Mouse (Mus musculus): ENCODE results near the gene Ccdc9.
"Not testable (repeated sequence)": the region's sequence is repeated elsewhere in the genome, so short reads cannot be mapped to it uniquely, and the experiment has no call there.

Gene Ccdc9

DNA sequence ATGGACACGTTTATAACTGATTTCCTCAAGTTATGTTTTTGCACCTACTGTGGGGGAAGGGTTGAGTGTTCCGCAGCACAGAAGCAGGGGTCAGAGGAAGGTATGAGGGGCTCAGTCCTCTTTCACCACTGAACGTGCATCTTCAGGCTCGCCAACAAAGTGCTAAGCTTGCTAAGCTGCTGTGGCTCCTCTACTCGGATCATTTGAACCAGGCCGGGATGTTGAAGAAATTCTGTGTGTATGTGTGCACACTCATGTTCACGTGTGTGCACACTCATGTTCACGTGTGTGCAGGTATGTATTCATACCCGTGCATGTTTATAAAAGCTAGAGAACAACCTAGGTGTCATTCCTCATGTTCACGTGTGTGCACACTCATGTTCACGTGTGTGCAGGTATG is 20.7 kb downstream of the Ccdc9 start:
- DNase-seq: no peak

DNA sequence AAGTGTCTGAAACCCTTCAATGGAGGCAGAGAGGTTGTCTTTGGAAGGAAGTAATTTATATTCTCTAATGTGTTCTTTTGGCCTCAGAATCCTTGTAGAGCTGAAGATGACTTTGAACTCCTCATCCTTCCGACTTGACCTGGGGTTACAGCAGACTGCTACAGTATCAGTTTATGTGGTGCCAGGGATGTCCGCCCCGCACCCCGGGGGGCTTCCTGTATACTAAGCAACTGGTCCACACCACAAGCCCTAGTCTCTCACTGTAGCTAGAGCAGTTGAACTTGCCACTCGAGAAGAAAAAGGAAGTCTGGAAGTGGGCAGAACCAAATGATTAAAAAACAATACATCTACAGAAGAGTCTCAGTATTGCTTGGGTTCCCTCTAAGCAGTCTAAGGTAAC is 22.8 kb downstream of the Ccdc9 start:
- DNase-seq: no peak

DNA sequence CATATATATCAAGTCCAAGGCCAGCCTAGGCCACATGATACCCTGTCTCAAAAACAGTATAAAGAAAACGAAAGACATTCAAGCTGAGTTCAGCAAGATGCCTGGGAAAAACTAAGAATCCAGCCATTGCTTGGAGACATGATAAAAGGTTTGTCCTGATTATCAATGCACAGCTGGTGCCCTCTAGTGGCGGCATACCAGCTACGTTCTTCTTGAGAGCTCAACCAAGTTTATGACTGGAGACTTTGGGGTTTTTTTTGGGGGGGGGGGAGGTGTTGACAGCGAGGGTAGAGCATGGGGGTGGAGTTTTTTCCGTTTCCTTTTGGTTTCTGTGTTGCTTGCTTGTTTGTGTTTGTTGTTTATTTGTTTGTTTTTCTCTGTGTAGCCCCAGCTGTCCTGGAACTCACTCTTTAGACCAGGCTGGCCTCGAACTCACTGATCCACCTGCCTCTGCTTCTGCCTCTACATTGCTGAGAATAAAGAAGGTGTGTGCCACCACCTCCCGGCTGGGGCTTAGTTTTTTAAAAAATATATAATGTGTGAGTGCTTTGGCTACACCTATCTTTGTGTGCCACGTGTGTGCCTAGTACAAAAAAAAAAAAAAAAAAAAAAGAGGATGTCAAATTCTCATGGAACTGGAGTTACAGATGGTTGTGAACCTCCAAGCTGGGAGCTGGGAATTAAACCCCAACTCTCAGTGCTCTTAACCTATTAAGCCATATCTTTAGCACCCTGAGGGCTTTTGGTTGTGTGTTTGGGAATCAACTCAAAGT is 23.4 kb downstream of the Ccdc9 start:
- DNase-seq: peak; percentile 93

DNA sequence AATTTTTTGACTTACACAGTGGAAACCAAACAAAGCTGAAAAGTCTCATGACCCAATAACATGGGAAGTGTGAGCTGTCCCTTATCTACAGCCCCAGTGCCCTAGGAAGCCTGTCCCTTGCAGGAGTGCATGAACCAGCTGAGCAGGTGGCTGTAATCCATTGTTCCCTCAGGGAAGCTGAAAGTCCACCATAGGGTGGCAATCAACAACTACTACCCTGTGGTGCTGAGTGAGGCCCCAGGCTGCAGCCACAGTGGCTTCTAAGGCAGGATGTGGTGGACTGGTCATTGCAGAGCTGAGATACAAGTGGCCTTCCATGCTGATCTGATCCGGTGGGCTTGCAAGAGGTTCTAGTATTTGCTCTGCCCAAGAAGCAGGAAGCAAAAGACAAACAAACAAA is 25.5 kb downstream of the Ccdc9 start:
- DNase-seq: no peak

DNA sequence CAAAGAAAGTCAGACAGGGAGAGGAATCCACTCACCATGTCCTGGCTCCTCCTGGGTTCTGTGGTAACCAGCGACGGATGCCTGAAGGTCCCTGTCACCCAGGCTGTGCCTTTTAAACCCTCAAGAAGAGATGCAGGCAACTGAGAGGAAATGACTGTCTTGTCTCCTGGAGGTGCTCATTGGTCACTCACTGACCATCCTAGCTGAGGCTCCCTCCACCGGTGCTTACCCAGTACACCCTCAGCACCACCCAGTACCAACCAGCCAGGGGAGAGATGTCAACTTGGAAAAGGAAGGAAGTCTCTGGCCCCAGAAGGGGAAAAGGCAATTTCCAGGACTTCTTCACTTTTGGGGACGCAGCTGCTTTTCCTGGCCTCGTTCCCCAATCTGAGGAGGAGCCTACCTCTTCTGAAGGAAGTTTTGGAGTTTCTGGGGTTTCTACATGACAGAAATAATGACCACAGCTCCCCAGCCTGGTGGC is 27.4 kb downstream of the Ccdc9 start, which contains the start of gene C5ar1:
TSS of gene C5ar1 (minus strand) at position 431 of the 481 bp plus-strand sequence.
- no peak for DNase-seq

DNA sequence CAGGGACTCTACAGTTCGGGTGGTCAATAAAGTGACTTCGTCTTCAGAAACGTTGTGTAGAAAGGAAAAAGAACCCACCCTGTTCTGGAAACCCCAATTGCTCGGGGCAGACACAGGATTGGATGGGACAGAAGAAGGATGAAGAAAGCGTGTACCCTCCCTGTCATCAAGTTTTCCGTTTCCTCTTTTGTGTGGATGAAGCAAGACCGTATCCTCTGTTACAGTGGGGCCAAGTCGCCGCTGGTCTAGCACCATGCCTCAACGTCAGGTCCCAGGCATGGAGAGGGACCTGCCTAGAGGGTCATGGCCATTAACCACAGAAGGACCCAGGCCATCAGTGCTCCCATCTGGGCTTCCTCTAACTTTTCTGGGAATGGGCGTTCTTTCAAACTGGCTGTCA is 28.8 kb downstream of the Ccdc9 start:
- no peak for DNase-seq

DNA sequence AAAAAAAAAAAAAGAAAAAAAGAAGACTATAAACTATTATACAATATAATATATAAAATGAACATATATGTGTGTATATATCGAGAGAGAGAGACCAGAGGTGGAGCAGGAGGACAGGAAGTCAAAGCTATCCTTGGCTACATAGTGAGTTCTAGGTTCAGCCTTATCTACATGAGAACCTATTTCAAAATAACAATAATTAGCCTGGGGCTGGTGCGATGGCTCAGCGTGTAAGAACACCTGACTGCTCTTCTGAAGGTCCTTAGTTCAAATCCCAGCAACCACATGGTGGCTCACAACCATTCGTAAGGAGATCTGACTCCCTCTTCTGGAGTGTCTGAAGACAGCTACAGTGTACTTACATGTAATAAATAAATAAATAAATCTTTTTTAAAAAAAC is 30.6 kb downstream of the Ccdc9 start:
- not testable (repeated sequence) for DNase-seq

DNA sequence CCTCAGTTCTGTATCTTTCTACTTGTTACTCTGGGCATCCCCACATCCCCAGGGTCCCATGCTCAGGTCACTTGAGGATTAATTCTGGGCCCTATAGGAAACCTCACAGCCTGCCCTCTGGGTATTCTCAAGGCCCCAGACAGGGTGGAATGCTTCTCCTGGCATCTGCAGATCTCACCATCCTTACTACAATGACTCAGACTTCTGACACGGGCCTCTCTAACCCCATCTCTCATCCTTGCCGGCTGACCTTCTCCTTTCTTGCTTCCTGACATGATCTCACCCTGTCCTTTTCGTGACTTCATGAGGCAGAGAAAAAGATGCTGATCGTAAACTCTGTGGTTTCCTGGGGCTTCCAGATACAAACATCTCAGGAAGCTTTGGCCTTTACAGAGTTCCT is 32.4 kb downstream of the Ccdc9 start:
- no peak for DNase-seq

DNA sequence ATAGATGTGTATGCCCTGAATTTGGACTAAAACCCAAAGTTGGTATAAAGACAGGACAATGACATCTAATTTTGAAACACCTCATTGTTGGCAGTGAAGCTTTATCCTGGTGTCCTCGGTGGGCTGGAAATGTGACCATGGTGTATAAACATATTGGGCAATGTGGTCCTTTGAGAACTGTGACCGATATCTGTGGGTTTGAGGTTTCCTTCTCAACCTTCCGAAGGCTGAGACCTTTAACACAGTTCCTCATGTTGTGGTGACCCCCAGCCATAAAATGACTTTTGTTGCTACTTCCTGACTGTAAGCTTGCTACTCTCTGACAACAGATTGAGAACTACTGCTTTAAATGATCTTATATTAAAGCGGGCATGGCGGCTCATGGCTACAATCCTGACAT is 35.9 kb downstream of the Ccdc9 start:
- DNase-seq: no peak

DNA sequence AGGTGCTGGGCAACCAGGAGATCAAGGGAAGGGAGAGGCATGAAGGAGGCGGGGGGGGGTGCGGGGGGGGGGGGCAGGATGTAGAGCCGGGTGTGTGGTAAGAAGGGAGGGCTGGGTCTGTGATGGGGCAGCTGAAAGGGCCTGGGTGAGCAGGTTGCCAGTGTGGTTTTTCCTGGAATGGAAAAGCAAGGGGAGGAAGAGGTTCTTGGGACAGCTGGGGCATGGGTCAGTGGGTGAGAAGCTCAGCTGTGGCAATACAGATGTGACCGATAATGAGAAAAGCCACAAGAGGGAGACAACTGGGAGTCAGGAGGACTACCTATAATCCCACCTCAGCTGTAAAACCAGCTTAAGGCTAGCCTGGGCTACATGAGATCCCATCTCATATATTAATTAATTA is 40.6 kb downstream of the Ccdc9 start:
- no peak for DNase-seq

DNA sequence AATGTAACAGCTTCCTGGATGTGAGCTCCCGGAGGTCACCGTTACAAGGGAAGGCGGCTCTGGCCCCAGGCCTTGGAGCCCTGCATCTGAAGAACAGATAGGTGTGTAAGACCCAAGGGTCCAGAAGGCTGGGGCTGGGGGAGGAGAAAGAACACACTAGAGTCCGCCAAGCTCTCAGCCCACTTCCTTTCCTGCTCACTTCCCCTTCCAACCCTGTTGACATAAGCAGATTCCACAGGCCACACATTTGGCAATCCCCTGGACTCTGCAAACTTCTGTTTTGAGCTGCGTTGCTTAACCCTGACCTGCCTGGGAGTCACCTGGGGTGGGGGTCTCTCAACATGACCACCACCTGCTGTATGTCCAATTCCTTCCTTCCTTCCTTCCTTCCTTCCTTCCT is 42.5 kb downstream of the Ccdc9 start, which contains the start of gene C5ar2:
TSS of gene C5ar2 (minus strand) at position 88 of the 400 bp plus-strand sequence.
- DNase-seq: no peak

DNA sequence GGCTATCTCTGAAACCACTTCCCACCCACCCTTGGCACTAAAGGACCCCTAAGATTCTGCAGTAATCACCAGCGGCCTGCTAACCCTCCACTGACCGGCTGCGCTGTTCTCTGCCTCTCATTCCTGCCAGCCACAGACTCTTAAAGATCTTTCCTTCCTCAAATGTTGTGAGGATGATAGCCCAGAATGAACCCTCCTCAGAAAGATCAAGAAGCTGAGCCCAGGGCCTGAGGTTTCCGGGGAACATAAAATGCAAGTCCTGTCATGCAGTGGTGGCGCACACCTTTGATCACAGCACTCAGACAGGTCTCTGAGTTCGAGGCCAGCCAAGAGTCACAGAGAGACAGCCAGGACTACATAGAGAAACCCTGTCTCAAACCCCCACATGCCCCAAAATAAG is 44.4 kb downstream of the Ccdc9 start:
- no peak for DNase-seq

DNA sequence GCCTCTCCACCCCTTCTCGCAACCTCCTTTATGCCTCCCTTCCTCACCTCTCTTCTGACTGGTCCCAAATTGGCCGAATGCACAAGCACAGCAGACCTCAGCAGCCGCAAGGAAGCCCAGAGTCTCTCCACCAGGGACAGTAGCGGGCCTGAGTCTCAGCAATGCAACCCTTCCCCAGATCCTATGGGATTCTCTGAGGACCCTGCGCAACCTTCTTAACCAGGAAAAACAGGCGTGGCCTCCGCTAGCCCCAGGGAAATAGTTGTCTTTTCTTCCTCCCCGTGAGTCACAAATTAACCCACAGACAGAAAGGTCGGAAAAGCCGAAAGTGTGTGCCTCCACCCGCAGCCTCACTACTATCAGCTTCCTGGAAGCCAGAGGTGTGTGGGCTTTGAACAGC is 44.8 kb downstream of the Ccdc9 start:
- no peak for DNase-seq

DNA sequence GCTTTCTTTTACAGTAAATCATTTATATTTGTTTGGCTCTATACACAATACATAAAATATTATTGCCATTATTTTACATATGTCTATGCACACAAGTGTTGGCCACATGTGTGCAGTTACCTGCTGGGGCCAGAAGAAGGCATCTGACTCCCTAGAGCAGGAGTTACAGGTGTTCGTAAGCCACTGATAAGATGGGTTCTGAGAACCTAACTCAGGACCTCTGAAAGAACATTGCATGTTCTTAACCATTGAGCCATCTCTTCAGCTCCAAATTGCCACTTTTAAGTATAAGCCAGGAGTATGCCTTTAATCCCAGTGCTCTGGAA is 45.7 kb downstream of the Ccdc9 start:
- DNase-seq: no peak

DNA sequence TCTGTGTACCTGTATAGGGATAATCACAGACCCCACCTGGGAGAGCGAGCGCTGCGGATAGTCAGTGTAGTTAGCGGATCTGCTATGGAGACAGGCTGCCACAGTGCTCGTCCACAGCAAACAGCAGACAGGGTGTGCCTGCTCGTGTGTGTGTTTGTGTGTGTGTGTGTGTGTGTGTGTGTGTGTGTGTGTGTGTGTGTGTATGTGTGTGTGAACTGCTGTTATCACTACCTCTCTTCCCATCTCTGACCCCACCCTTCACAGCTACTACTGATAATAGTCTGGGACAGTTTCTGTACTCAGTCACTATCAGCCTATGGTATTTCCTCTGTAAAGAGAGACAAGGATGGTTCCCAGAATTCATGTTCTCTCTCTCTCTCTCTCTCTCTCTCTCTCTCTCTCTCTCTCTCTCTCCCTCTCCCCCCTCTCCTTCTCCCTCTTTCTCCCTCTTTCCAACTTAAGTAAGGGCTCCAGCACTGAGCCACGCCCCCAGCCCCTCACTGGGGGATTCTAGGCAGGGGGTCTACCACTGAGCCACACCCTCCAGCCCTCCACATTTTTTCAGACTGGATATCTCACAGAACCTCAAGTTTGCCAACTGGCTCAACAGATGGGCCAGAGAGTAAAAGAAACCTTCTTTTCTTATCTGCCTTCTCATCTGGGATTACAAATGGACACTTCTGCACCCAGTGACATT is 46.2 kb downstream of the Ccdc9 start:
- DNase-seq: no peak

DNA sequence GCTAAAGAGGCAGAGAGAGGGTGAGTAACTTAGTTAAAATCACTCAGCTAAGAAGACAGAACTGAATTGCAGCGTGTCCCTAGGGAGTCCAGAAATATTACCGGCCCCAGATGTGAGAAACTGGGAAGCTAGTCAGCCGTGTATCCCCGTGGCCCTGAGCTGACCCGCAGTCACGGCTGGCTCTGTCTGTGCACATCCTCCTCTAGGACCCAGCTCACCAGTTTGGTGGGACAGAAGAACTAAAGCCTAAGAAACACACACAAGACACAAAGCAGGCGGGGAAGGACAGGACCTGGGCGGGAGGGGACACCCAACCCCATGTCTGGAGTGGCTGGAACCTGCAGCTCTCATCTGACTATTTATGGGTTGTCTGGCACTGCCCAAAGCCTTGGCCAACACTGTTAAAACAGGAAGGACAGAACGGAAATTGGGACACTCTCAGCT is 47.0 kb downstream of the Ccdc9 start:
- DNase-seq: no peak

DNA sequence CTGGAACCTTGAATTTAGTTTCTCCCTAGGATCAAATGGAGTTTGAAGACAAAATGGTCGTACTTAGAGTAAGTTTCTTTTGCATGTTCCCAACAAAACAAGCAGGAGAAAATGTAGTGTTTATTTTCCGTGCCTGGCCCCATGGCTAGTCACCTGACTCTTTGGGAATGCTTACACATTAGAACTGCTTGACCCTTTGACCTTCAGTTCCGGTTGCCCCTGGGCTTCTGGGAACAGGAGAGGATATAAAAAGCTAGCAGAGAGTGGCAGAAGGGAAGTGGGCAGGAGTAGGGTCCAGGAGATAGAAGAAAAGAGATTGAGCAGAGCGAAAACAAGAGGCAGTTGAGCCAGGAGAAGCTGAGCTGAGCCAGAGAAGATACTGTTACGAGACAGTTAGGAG is 56.7 kb downstream of the Ccdc9 start:
- DNase-seq: no peak

Data from right cerebral cortex, postnatal 14 days (tissue).